23 mouse cellular contexts compared by ENCODE assay signal in the genomic region with DNA sequence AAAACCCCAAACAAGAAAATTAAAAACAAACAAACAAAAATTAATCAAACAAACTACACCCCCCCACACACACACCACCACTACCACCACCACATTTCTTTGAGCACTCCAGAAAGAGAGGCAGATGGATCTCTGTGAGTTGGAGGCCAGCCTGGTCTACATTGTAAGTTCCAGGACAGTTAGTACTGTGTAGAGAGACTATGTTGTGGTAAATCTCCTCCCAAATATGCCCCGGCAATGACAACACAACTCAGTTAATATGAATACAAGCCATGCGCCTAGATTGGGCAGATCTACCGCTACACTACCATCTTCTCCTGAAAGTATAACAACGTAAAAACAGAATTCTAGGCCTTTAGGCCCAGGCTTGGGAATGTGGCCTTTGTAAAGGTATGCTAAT.
"Had no signal": no experiment of that assay in that cellular context is flagged by ENCODE, and none has a peak within 500 bp of the region (broad histone marks: within the 10 kb centered on the region; RNA-seq: fewer than 3 reads in every experiment).

No protein-coding gene starts in this region.

- H3K4me3 ChIP-seq: heart, embryonic 10.5 days; heart, embryonic 12.5 days; hindbrain, embryonic 13.5 days; hindbrain, embryonic 15.5 days; kidney, embryonic 15.5 days; limb, embryonic 12.5 days; liver, embryonic 13.5 days; liver, embryonic 15.5 days had no signal

- DNase-seq: gastrocnemius, postnatal 14 days; gastrocnemius, postnatal 36 days; heart, adult 18-20 months; heart, postnatal 10 days; kidney, adult 11 months; kidney, adult 2 months; kidney, adult 9 months; kidney, postnatal 14 days; kidney, postnatal 36 days; layer of hippocampus, adult 9-11 months; layer of hippocampus, postnatal 36 days; left cerebral cortex, postnatal 4 days; liver; liver, embryonic 13.5 days had no signal

- H3K27ac ChIP-seq: heart, embryonic 10.5 days; hindbrain, embryonic 13.5 days; hindbrain, embryonic 15.5 days; hindbrain, postnatal 0 days; kidney, embryonic 15.5 days; kidney, postnatal 0 days; limb, embryonic 12.5 days; liver, embryonic 13.5 days; liver, embryonic 15.5 days had no signal

- H3K36me3 ChIP-seq: heart, embryonic 10.5 days; heart, embryonic 12.5 days; hindbrain, embryonic 13.5 days; hindbrain, embryonic 15.5 days; kidney, embryonic 15.5 days; limb, embryonic 12.5 days; liver, embryonic 13.5 days; liver, embryonic 15.5 days had no signal

- H3K27me3 ChIP-seq: heart, embryonic 12.5 days; hindbrain, embryonic 13.5 days; hindbrain, embryonic 15.5 days; kidney, embryonic 15.5 days; limb, embryonic 12.5 days; liver, embryonic 13.5 days; liver, embryonic 15.5 days had no signal

- H3K9me3 ChIP-seq: heart, embryonic 10.5 days; hindbrain, embryonic 13.5 days; hindbrain, embryonic 15.5 days; kidney, embryonic 15.5 days; limb, embryonic 12.5 days; liver, embryonic 13.5 days; liver, embryonic 15.5 days had no signal

- H3K4me1 ChIP-seq: heart, embryonic 10.5 days; hindbrain, embryonic 13.5 days; hindbrain, embryonic 15.5 days; kidney, embryonic 15.5 days; limb, embryonic 12.5 days; liver, embryonic 13.5 days; liver, embryonic 15.5 days had no signal
